Mouse (Mus musculus): ENCODE results near the gene Mphosph9.

GRCm38 (mm10) chr5:124353726-124354547 is 26.2 kb upstream of the Mphosph9 start:
- TF ChIP-seq GATA1 (IDR thresholded peaks at IDR 0.05; ENCODE audit: low read length) (no peak), TAL1 (IDR thresholded peaks at IDR 0.05; ENCODE audit: low read length) (no peak)
